Mouse (Mus musculus) urinary bladder, postnatal 14 days (tissue): Measurements from ENCODE around the gene Vgf.
A peak's percentile ranks its signal among the peaks of the same experiment; 100 is the strongest.

ENCODE experiments used
- DNase-seq: peaks from one replicate; pipeline ENCODE4 v3.0.0; 2021; ENCODE audit warnings: low spot score

Gene Vgf

GRCm38 (mm10) chr5:137026092-137026491, at the start of gene Vgf:
TSS of gene Vgf (plus strand) at chr5:137026392.
- no peak for DNase-seq

DNA sequence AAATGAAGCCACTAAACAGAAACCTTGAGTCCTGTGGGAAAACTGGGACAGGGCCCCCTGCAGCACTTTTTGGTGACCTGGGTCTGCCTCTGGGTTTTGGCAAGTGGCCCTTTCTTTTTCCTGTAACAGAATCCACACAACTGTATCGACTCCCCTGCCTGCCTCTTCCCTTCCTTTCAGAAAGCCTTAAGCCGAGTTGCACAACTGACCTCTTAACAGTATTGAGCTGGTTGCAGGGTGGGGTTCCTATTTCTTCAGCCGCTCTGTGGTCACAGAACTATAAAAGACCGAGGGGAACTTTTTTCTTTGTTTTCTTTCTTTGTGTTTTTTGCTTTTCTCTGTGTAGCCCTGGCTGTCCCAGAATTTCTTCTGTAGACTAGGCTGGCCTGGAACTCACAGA, 48.4 kb upstream of the Vgf start:
- DNase-seq = no peak

- no peak for DNase-seq
Observed at GRCm38 (mm10) chr5:136979762-136980161, 46.4 kb upstream of the Vgf start.

DNA sequence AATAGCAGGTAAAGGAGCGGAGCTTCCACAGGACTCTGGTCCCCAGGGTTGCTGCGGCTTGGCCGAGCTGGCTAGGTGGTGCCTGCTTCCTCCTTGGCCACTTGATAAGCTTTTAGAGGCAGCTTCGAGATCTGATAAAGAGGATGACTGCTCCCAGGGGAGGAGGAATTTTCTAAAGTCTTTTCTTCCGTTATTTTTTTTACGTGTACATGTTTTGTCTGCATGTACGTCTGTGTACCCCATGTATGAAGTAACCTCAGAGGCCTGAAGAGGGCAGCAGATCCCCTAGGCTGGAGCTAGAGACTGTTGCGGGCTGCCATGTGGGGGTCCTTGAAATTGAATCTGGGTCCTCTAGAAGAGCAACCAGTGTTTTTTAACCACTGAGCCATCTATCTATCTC, 45.2 kb upstream of the Vgf start:
- DNase-seq = no peak

DNA sequence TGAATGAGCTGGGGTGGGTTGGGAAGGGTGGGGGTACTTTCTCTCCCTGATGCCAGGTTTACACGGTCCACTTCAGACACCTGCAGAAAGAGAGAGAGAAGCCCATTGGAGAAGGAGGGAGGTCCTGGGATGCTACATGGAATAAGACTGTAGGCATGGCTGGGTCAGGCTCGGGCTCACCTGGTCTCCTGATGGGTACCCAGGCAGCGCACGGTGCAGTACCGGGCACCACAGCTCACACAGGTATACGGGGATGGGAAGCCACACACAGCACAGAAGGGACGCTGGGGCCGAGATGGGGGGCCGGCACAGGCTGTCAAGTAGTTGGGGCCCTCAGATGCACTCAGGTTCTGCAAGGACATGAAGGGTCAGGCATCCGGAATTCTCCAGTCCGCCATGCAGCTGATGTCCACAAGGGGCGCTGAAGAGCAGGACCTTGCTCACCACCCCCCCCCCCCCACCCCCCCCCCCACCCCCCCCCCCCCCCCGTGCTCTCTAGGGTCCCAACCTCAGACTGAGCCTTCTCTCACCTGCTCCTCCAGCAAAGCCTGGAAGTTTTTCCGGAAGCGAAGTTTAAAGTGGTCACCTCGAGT, 43.8 kb upstream of the Vgf start:
- DNase-seq = peak; percentile 48

- DNase-seq = no peak
Observed at GRCm38 (mm10) chr5:136984828-136985227, 41.4 kb upstream of the Vgf start.

GRCm38 (mm10) chr5:136986695-136987137, 39.5 kb upstream of the Vgf start, which contains the start of gene Plod3:
TSS of gene Plod3 (plus strand) at chr5:136987019.
- peak; percentile 97 for DNase-seq

GRCm38 (mm10) chr5:136987138-136987933, 38.9 kb upstream of the Vgf start:
- peak; percentile 80 for DNase-seq

DNA sequence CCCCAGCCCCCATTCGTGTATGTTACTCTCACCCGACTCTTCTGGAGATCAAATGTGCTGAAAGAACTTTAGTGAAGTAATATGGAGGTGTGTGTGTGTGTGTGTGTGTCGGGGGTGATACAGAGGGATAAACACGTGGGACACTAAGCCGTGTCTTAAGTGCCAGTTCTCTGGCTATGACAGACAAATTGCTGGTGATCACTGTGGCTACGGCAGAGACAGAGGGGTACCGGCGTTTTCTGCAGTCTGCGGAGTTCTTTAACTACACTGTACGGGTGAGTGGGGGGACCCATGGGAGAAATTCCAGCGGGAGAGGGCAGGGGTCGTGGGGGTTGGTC, 38.3 kb upstream of the Vgf start, which contains the start of gene Znhit1:
Gene Znhit1, minus strand, starts transcription at position 88 of the 338 bp plus-strand sequence.
- DNase-seq = no peak

- peak; percentile 32 for DNase-seq
Observed at GRCm38 (mm10) chr5:136988420-136988819, 37.8 kb upstream of the Vgf start.

- DNase-seq = no peak
Observed at GRCm38 (mm10) chr5:136989801-136990200, 36.4 kb upstream of the Vgf start.

DNA sequence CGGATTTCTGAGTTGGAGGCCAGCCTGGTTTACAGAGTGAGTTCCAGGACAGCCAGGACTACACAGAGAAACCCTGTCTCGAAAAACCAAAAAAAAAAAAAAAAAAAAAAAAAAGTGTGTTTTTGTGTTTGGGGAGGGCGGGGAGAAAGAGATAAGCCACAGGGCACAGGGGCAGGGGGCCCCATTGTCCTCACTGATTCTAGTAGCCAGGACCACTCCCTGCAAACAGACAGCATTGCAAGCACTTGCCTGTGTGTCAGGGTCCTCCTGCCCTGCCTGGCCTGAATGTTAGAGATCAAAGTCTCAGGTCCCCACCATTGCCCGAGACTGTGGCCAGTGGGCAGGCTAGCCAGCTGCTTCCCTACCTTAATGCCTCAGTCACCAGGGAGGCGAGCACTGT, 26.7 kb upstream of the Vgf start:
- DNase-seq = no peak

DNA sequence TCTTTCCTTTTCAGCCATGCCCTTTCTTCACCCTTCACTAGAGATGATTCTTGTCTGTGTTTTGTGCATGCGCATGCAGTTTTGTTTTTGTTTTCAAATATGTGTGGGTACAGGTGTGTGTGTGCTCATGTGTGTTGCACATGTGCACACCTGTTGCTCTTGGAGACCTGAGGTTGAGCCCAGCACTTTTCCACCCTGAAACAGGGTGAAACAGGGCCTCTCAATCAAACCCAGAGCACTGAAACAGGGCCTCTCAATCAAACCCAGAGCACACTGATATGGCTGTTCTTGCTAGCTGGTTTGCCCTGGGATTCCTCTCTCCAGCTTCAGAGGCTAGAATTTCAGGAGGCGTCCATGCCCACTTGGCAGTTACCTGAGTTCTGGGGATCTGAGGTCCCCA, 25.6 kb upstream of the Vgf start:
- DNase-seq = no peak

- DNase-seq = no peak
Observed at GRCm38 (mm10) chr5:137007276-137007675, 18.9 kb upstream of the Vgf start.

DNA sequence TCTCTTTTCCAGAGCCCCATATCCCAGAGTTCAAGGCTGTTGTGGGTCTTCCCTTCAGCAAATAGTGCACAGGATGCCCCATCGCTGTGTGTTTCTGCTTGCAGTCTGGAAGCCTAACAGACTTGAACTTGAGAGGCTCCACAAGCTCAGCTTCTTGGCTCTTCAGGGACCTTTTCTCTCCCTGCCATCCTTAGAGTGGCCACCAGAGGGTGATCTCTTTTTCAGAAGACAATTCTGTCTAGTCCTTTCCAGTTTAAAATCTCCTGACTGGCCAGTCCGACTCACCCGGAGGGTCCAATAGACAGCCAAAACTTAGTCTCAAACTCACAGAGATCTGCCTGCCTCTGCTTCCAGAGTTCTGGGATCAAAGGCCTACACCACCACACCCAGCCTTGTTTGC, 16.2 kb upstream of the Vgf start:
- DNase-seq = peak; percentile 59

- DNase-seq = no peak
Observed at GRCm38 (mm10) chr5:137012401-137012950, 13.7 kb upstream of the Vgf start.

- no peak for DNase-seq
Observed at GRCm38 (mm10) chr5:137015913-137016312, 10.3 kb upstream of the Vgf start.

- no peak for DNase-seq
Observed at GRCm38 (mm10) chr5:137024318-137024717, 1.9 kb upstream of the Vgf start.

GRCm38 (mm10) chr5:137025132-137025531, 1.1 kb upstream of the Vgf start:
- DNase-seq = peak; percentile 78

DNA sequence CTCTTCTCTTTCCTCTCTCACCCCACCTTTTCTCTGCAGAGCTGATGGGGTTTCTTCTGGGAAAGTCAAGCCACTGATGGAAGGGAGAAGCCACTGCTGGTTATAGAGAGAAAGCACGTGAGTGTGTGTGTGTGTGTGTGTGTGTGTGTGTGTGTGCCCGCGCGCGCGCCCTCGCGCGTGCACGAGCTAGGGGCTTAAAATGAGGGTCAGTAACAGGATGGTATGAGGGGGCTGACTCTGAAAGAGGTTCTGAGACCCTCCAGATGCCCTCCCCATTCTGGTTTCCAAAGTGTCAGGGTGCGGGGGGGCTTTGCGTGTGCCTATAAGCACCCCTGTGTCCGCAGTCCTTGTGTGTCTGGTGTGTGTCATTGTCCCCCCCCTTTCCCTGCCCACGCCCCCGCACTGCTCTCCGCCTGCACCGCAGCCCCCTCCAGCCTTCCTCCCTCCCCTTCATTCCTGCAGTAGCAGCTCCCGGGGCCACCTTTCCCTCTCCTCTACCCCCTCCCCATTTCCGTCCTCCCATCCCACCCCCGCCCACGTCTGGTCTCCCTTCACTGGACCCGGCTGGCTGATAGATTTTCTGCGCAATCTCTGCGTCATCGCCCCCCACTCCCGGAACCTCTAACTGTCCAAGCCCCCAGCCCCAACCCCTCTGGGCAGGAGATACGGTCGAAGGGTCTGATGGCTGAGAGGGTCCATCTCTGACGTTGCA, 2.5 kb downstream of the Vgf start:
- DNase-seq = no peak

DNA sequence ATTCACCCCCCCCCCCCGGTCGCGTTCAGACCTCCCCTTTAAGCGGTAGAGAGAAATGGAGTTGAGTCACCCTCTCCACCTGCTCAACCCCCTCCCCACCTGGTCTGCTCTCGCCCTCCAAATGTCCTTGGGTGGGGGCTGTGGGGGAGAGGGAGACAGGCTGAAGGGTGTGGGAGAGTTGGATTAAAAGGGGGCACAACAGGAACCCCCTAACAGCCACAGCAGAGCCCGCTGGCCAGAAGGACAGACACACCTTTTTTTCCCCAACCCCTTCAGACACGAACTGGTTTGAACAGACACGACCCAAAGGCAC, 3.0 kb downstream of the Vgf start:
- DNase-seq = no peak

DNA sequence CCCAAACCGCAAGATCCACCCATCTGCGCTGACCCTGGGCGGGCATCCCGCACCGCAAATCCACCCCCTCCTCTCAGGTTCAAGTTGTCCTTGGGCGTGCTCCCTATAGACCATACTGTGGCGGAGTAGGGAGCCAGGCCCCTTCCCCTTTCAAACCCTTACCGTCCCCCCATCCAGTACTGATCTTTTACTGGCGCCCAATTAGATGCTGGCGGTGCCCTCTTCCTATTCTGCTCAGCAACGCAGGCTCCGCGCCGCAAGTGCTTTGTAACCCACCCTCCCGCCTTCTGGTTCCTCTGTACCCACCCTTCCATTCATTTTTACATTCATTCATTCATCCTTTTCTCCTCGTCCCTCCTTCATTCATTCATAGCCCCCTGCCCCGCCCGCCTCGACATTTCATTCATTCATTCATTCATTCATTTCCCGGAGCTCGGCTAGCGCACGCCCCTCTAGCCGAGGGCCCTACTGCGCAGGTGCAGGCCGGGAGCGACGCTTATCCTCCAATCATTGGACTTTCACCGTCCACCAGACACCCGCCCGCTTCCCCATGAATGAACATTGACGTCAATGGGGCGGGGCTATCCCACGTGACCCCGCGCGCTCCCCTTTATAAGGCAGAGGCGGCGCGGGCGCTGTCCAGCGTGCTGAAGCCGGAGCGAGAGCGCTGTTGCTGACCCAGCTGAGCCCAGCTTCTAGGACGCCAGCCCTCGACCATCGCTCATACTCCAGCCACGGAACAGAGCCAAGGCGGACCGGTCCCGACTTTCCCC, 3.6 kb downstream of the Vgf start:
- DNase-seq = peak; percentile 95
